Mouse (Mus musculus): Measurements from ENCODE around the gene Gm10271. TPM values are rescaled to one million over a fixed set of nuclear protein-coding genes. Genes with fewer than 3 reads are reported as not detected.

The Gm10271 gene
- polyA plus RNA-seq, 1 experiment from 2014 or later = not detected

DNA sequence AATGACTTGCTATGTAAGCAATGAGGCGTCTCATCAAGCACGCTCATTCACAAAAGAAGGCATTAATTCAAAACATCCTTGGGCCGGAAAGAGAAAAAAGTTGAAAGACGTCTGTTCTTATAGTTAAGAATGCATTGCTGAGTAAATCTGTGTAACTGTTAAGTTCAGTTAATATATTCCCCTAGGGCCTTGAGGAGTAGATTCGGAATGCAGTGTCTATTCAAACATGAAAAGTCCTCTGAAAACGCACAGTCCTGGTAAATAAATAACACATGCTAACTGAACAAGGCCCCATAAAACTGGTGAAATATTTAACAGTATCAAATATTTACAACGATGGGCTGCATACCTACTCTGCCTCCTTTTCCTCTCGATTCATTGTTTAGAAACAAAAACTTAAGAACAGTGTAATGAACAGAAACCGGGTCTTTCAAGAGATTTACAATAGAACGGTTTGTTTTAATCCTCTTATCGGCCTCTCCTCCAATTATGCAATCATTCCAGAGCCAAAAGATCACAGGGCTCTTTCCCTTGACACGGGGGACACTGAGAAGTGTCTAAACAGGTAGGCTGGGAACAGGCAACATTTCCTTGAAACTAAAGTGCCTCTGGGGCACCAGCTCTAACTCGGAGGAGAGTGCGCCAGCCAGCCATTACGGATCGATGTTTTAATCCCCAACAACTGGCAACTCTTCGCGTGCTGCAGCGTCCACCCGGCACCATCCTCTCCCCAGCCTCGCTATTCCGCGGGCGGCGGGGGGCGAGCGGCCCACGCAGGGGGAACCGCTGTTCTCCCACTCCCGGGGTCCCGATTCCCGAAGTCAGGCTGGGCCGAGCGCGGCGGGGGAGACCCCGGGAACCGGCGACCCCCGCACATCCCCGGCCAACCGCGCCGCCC, 23.0 kb downstream of the Gm10271 start:
- H3K9ac ChIP-seq = peak overlapping the region; percentile 73
- 1% methylated on average over 40 of the region's 44 CpGs for WGBS
- H3K27me3 ChIP-seq = no peaks in the 10 kb centered on the region
- peak overlapping the region; percentile 70 for H3K4me3 ChIP-seq
- H3K4me2 ChIP-seq = peak overlapping the region; percentile 74
- H3K36me3 ChIP-seq (ENCODE audit: poor library complexity, severe bottlenecking) = no peaks in the 10 kb centered on the region
- no peaks in the 10 kb centered on the region for H3K9me3 ChIP-seq (replicated peaks)
- peak; percentile 52 for ATAC-seq
- peak overlapping the region; percentile 92 for H3K27ac ChIP-seq
- peaks cover 14% of the 10 kb centered on the region for H3K4me1 ChIP-seq

- peak overlapping the region; percentile 70 for H3K4me3 ChIP-seq
- 77% methylated on average over 9 of the region's 9 CpGs for WGBS
- no peak overlapping the region; the same call in 1 of the 2 replicates for H3K9ac ChIP-seq
Measured at GRCm38 (mm10) chr10:116948414-116948813, 24.0 kb downstream of the Gm10271 start.

GRCm38 (mm10) chr10:116944940-116945339, 27.5 kb downstream of the Gm10271 start:
- ATAC-seq = no peak
- no peaks in the 10 kb centered on the region for H3K27me3 ChIP-seq
- H3K9ac ChIP-seq = no peak overlapping the region
- peaks cover 14% of the 10 kb centered on the region for H3K4me1 ChIP-seq
- H3K4me3 ChIP-seq = no peak overlapping the region
- H3K36me3 ChIP-seq (ENCODE audit: poor library complexity, severe bottlenecking) = peaks cover 9% of the 10 kb centered on the region
- H3K27ac ChIP-seq = no peak overlapping the region
- H3K4me2 ChIP-seq = no peak overlapping the region
- H3K9me3 ChIP-seq (replicated peaks) = 0 out of 2 replicates have a peak, but pooled peaks cover 9% of the 10 kb centered on the region
- WGBS = 85% methylated on average over 10 of the region's 10 CpGs

More at GRCm38 (mm10) chr10:116948414-116948813, 24.0 kb downstream of the Gm10271 start:
- ATAC-seq = no peak
- H3K4me1 ChIP-seq = peaks cover 14% of the 10 kb centered on the region
- H3K4me2 ChIP-seq = peak overlapping the region; percentile 74
- H3K27ac ChIP-seq = no peak overlapping the region
- H3K27me3 ChIP-seq = no peaks in the 10 kb centered on the region
- H3K36me3 ChIP-seq (ENCODE audit: poor library complexity, severe bottlenecking) = no peaks in the 10 kb centered on the region
- no peaks in the 10 kb centered on the region for H3K9me3 ChIP-seq (replicated peaks)

DNA sequence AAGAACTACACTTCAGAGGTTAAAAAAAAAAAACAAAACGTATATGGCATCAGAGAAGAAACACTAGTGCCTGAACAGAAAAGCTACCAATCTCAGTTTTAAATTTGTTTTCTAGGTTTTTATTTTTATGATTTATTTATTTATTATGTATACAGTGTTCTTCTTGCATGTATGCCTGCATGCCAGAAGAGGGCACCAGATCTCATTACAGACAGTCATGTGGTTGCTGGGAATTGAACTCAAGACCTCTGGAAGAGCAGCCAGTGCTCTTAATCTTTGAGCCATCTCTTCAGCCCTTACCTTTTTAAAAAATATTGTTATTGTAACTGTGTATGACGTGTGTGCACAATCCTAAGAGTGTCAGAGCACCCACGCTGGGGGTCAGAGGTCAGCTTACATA, 28.3 kb downstream of the Gm10271 start:
- WGBS = 91% methylated on average over 3 of the region's 3 CpGs
- no peak overlapping the region for H3K27ac ChIP-seq
- H3K4me2 ChIP-seq = no peak overlapping the region

GRCm38 (mm10) chr10:116943025-116943424, 29.4 kb downstream of the Gm10271 start:
- Histone ChIP-seq H3K27ac (no peak overlapping the region), H3K9ac (no peak overlapping the region), H3K9me3 (replicated peaks) (0 out of 2 replicates have a peak, but pooled peaks cover 9% of the 10 kb centered on the region), H3K4me3 (no peak overlapping the region), H3K36me3 (ENCODE audit: poor library complexity, severe bottlenecking) (peaks cover 22% of the 10 kb centered on the region), H3K4me2 (no peak overlapping the region), H3K4me1 (peaks cover 2% of the 10 kb centered on the region; the same call in 1 of the 2 replicates), H3K27me3 (no peaks in the 10 kb centered on the region)
- 97% methylated on average over 6 of the region's 6 CpGs for WGBS
- no peak for ATAC-seq

More for the DNA sequence above, 28.3 kb downstream of the Gm10271 start:
- Histone ChIP-seq H3K4me3 (no peak overlapping the region), H3K36me3 (ENCODE audit: poor library complexity, severe bottlenecking) (peaks cover 11% of the 10 kb centered on the region), H3K9ac (no peak overlapping the region), H3K4me1 (peaks cover 12% of the 10 kb centered on the region), H3K9me3 (replicated peaks) (0 out of 2 replicates have a peak, but pooled peaks cover 9% of the 10 kb centered on the region), H3K27me3 (no peaks in the 10 kb centered on the region)
- 0 out of 2 replicates have a peak, but pooled peaks have one; percentile 34 for ATAC-seq

- Histone ChIP-seq H3K36me3 (ENCODE audit: poor library complexity, severe bottlenecking) (peaks cover 50% of the 10 kb centered on the region), H3K9ac (no peak overlapping the region), H3K27me3 (no peaks in the 10 kb centered on the region), H3K4me2 (no peak overlapping the region), H3K27ac (no peak overlapping the region), H3K4me1 (no peaks in the 10 kb centered on the region), H3K9me3 (replicated peaks) (no peaks in the 10 kb centered on the region), H3K4me3 (no peak overlapping the region)
- ATAC-seq = no peak
- 68% methylated on average over 12 of the region's 12 CpGs for WGBS
Measured at GRCm38 (mm10) chr10:116935028-116935427, 37.4 kb downstream of the Gm10271 start.

- no peak overlapping the region for H3K9ac ChIP-seq
- no peak overlapping the region for H3K27ac ChIP-seq
- no peak overlapping the region for H3K4me3 ChIP-seq
- no peaks in the 10 kb centered on the region for H3K4me1 ChIP-seq
- H3K9me3 ChIP-seq (replicated peaks) = no peaks in the 10 kb centered on the region
- peaks cover 46% of the 10 kb centered on the region for H3K36me3 ChIP-seq (ENCODE audit: poor library complexity, severe bottlenecking)
- H3K27me3 ChIP-seq = no peaks in the 10 kb centered on the region
- no peak for ATAC-seq
- 95% methylated on average over 7 of the region's 7 CpGs for WGBS
- no peak overlapping the region for H3K4me2 ChIP-seq
Measured at GRCm38 (mm10) chr10:116933794-116934193, 38.6 kb downstream of the Gm10271 start.

GRCm38 (mm10) chr10:116932418-116932817, 40.0 kb downstream of the Gm10271 start:
- Histone ChIP-seq H3K9me3 (replicated peaks) (no peaks in the 10 kb centered on the region), H3K4me1 (no peaks in the 10 kb centered on the region), H3K4me2 (no peak overlapping the region), H3K27ac (no peak overlapping the region), H3K36me3 (ENCODE audit: poor library complexity, severe bottlenecking) (peaks cover 41% of the 10 kb centered on the region), H3K9ac (no peak overlapping the region), H3K4me3 (no peak overlapping the region), H3K27me3 (no peaks in the 10 kb centered on the region)
- WGBS = 82% methylated on average over 13 of the region's 13 CpGs
- ATAC-seq = no peak

DNA sequence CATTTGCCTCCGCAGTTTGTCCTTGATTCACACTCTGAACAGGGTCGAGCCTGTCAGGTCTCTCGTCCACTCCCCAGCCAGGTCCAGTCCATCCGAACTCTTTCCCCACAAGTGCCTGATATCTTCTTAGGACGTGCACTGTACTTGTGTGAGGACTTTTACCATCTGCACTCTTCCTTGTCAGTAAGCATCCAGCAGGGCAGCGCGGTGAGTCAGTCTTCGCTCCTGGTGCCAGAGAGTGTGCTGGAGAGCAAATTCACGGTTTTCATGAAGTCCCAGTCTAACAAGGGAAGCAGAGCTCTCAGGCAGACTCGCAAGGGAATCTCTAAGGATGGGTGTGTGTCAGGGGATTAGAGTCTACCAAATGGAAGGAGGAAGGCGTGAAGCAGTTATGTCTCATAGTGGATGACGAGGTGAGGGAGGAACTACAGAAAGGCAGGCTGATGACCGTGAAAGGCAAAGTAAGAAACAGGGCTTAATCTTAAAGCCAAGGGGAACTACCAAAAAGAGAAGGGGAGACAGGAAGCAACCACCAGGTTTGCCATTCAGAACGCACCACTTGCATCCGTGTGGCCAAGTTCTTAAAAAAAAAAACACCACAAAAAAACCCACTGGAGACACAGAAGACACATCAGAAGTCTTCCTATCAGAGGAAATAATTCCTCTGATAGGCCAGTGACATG, 40.8 kb downstream of the Gm10271 start:
- Histone ChIP-seq H3K4me3 (no peak overlapping the region), H3K4me2 (no peak overlapping the region), H3K9me3 (replicated peaks) (no peaks in the 10 kb centered on the region), H3K27me3 (no peaks in the 10 kb centered on the region), H3K36me3 (ENCODE audit: poor library complexity, severe bottlenecking) (peaks cover 40% of the 10 kb centered on the region), H3K27ac (no peak overlapping the region), H3K9ac (no peak overlapping the region), H3K4me1 (no peaks in the 10 kb centered on the region)
- WGBS = 89% methylated on average over 15 of the region's 15 CpGs
- no peak for ATAC-seq

- H3K27me3 ChIP-seq = no peaks in the 10 kb centered on the region
- ATAC-seq = no peak
- no peak overlapping the region for H3K9ac ChIP-seq
- peaks cover 34% of the 10 kb centered on the region for H3K36me3 ChIP-seq (ENCODE audit: poor library complexity, severe bottlenecking)
- H3K27ac ChIP-seq = no peak overlapping the region
- 85% methylated on average over 6 of the region's 7 CpGs for WGBS
- H3K4me1 ChIP-seq = no peaks in the 10 kb centered on the region
- H3K4me2 ChIP-seq = no peak overlapping the region
- H3K4me3 ChIP-seq = no peak overlapping the region
- no peaks in the 10 kb centered on the region for H3K9me3 ChIP-seq (replicated peaks)
Measured at GRCm38 (mm10) chr10:116930936-116931335, 41.5 kb downstream of the Gm10271 start.

GRCm38 (mm10) chr10:116930506-116930905, 41.9 kb downstream of the Gm10271 start:
- H3K4me3 ChIP-seq = no peak overlapping the region
- no peaks in the 10 kb centered on the region for H3K4me1 ChIP-seq
- WGBS = 91% methylated on average over 7 of the region's 7 CpGs

GRCm38 (mm10) chr10:116928826-116929225, 43.6 kb downstream of the Gm10271 start:
- Histone ChIP-seq H3K27ac (no peak overlapping the region), H3K4me1 (no peaks in the 10 kb centered on the region), H3K9ac (no peak overlapping the region), H3K4me2 (no peak overlapping the region), H3K36me3 (ENCODE audit: poor library complexity, severe bottlenecking) (peaks cover 52% of the 10 kb centered on the region), H3K27me3 (no peaks in the 10 kb centered on the region), H3K4me3 (no peak overlapping the region), H3K9me3 (replicated peaks) (no peaks in the 10 kb centered on the region)
- 91% methylated on average over 3 of the region's 3 CpGs for WGBS
- ATAC-seq = no peak

More at GRCm38 (mm10) chr10:116930506-116930905, 41.9 kb downstream of the Gm10271 start:
- no peak for ATAC-seq
- Histone ChIP-seq H3K9me3 (replicated peaks) (no peaks in the 10 kb centered on the region), H3K27ac (no peak overlapping the region), H3K9ac (no peak overlapping the region), H3K27me3 (no peaks in the 10 kb centered on the region), H3K4me2 (no peak overlapping the region), H3K36me3 (ENCODE audit: poor library complexity, severe bottlenecking) (peaks cover 36% of the 10 kb centered on the region)

All from forebrain, embryonic 13.5 days (tissue).